Mouse (Mus musculus) Patski (cell line): ENCODE results near the gene Dffa. TPM values are rescaled to one million over a fixed set of nuclear protein-coding genes. Genes with fewer than 3 reads are reported as not detected.
"Not testable (repeated sequence)": the region's sequence is repeated elsewhere in the genome, so short reads cannot be mapped to it uniquely, and the experiment has no call there.

Source experiments
- ATAC-seq: fragments of 100-300 bp; one replicate; pipeline ENCODE4 v1.8.0; 2021
- CTCF ChIA-PET: fragments of 350-600 bp; sonication (Branson Sonifier 250); formaldehyde crosslinking; loops from one replicate; lab custom pipeline; 2022; ENCODE audit warnings: inconsistent platforms; lab: Charles Lee
- POLR2A ChIA-PET: fragments of 350-600 bp; sonication (Branson Sonifier 250); formaldehyde crosslinking; loops from one replicate; lab custom pipeline; 2022; ENCODE audit warnings: antibody characterized with exemption, inconsistent platforms; lab: Charles Lee
- DNase-seq: peaks from one replicate; pipeline ENCODE4 v3.0.0-alpha.2; 2011; ENCODE audit warnings: low read depth, low spot score
- H3K27me3 ChIP-seq: fragments of 371-371 bp; one replicate; pipeline ENCODE4 v1.5.1; 2021
- CTCF ChIP-seq: fragments of 100-300 bp; IDR thresholded peaks from one replicate; pipeline ENCODE4 v1.5.1; 2021
- in situ Hi-C: fragments of 300-500 bp; cut with MboI; formaldehyde crosslinking; loops from 3 replicates; pipeline ENCODE4 v1.11.1; 2018; ENCODE audit warnings: low pct_unique_long_range_greater_than_20kb, mixed read lengths
- polyA plus RNA-seq: library from polyadenylated mRNA; unstranded; gene quantifications from one replicate; pipeline ENCODE4 v1.2.3, GENCODE M21; 2021

Gene Dffa
- polyA plus RNA-seq, 1 experiment from 2014 or later, result 16.3 TPM

GRCm38 (mm10) chr4:149091364-149091763 is 12.6 kb upstream of the Dffa start:
- no peak for DNase-seq
- ATAC-seq, result no peak
- CTCF ChIA-PET, result no interaction called here
- in situ Hi-C loops, result no loop called here
- POLR2A ChIA-PET, result no interaction called here
- TF ChIP-seq CTCF, result no peak
- H3K27me3 ChIP-seq, result no peaks in the 10 kb centered on the region

- POLR2A ChIA-PET, result no interaction called here
- CTCF ChIA-PET, result no interaction called here
- in situ Hi-C loops, result no loop called here
- no peaks in the 10 kb centered on the region for H3K27me3 ChIP-seq
- no peak for DNase-seq
- no peak for ATAC-seq
- no peak for TF ChIP-seq CTCF
These were observed 6.0 kb upstream of the Dffa start for GRCm38 (mm10) chr4:149097956-149098355.

GRCm38 (mm10) chr4:149098571-149098970 is 5.4 kb upstream of the Dffa start:
- CTCF ChIA-PET, result no interaction called here
- DNase-seq (no peak), ATAC-seq (no peak)
- in situ Hi-C loops, result no loop called here
- H3K27me3 ChIP-seq, result no peaks in the 10 kb centered on the region
- no peak for TF ChIP-seq CTCF
- POLR2A ChIA-PET, result no interaction called here

- DNase-seq (no peak), ATAC-seq (no peak)
- H3K27me3 ChIP-seq, result no peaks in the 10 kb centered on the region
- in situ Hi-C loops, result no loop called here
- ChIA-PET POLR2A (no interaction called here), CTCF (no interaction called here)
- no peak for TF ChIP-seq CTCF
These were observed 4.5 kb upstream of the Dffa start, which contains the start of gene Pex14 for GRCm38 (mm10) chr4:149099369-149100017. Pex14 (minus strand) TSS chr4:149099876.

- H3K27me3 ChIP-seq, DNase-seq, CTCF ChIA-PET, in situ Hi-C loops, ATAC-seq, POLR2A ChIA-PET: not testable (repeated sequence)
These were observed 3.5 kb upstream of the Dffa start for GRCm38 (mm10) chr4:149100449-149100848.

- no peak for TF ChIP-seq CTCF
- POLR2A ChIA-PET, result no interaction called here
- in situ Hi-C loops, result no loop called here
- CTCF ChIA-PET, result interaction anchor here (1.0 kb wide), 1 partner anchor 26 kb away, joined by 3 read pairs; no protein-coding TSS in a partner anchor
- ATAC-seq (no peak), DNase-seq (no peak)
- H3K27me3 ChIP-seq, result no peaks in the 10 kb centered on the region
These were observed 2.5 kb upstream of the Dffa start for GRCm38 (mm10) chr4:149101456-149101855.

- POLR2A ChIA-PET, DNase-seq, H3K27me3 ChIP-seq, CTCF ChIA-PET, ATAC-seq, in situ Hi-C loops: not testable (repeated sequence)
These were observed 16.1 kb downstream of the Dffa start for GRCm38 (mm10) chr4:149119978-149120562.

- DNase-seq, result no peak
- TF ChIP-seq CTCF, result no peak
- in situ Hi-C loops, result no loop called here
- ChIA-PET CTCF (no interaction called here), POLR2A (no interaction called here)
- ATAC-seq, result no peak
- H3K27me3 ChIP-seq, result no peaks in the 10 kb centered on the region
These were observed 19.5 kb downstream of the Dffa start for GRCm38 (mm10) chr4:149123432-149123831.

- no peak for TF ChIP-seq CTCF
- in situ Hi-C loops, result no loop called here
- no peak for ATAC-seq
- ChIA-PET CTCF (no interaction called here), POLR2A (interaction anchor here (0.7 kb wide), 1 partner anchor 10 kb away, joined by 5 read pairs; no protein-coding TSS in a partner anchor)
- H3K27me3 ChIP-seq, result no peaks in the 10 kb centered on the region
- no peak for DNase-seq
These were observed 21.6 kb downstream of the Dffa start for GRCm38 (mm10) chr4:149125341-149126114.

GRCm38 (mm10) chr4:149126115-149126509 is 22.2 kb downstream of the Dffa start:
- ChIA-PET CTCF (no interaction called here), POLR2A (no interaction called here)
- in situ Hi-C loops, result no loop called here
- DNase-seq, result no peak
- no peak for ATAC-seq
- no peaks in the 10 kb centered on the region for H3K27me3 ChIP-seq
- TF ChIP-seq CTCF, result no peak

- DNase-seq, result no peak
- POLR2A ChIA-PET, result no interaction called here
- TF ChIP-seq CTCF, result no peak
These were observed 22.7 kb downstream of the Dffa start, which contains the start of gene Cort for GRCm38 (mm10) chr4:149126663-149127062. Cort (minus strand) TSS chr4:149126763.

More at GRCm38 (mm10) chr4:149126663-149127062, 22.7 kb downstream of the Dffa start, which contains the start of gene Cort:
- ATAC-seq, result no peak
- no peaks in the 10 kb centered on the region for H3K27me3 ChIP-seq
- CTCF ChIA-PET, result no interaction called here
- in situ Hi-C loops, result no loop called here
